Mouse (Mus musculus) C2C12 (cell line): ENCODE measurements around the gene Plgrkt.

ENCODE experiments used
- CTCF ChIP-seq: IDR thresholded peaks from one replicate; pipeline ENCODE4 v1.5.1; 2011; ENCODE audit not compliant: control insufficient read depth, insufficient read depth, insufficient read length
- FOSL1 ChIP-seq: IDR thresholded peaks from one replicate; pipeline ENCODE4 v1.8.0; 2011; ENCODE audit warnings: mild to moderate bottlenecking, low read length; ENCODE audit not compliant: poor library complexity, insufficient read depth, severe bottlenecking
- MAX ChIP-seq: IDR thresholded peaks from one replicate; pipeline ENCODE4 v1.6.1; 2011; ENCODE audit warnings: mild to moderate bottlenecking, control low read depth
- MYOD1 ChIP-seq: IDR thresholded peaks from one replicate; pipeline ENCODE4 v1.6.1; 2011; ENCODE audit warnings: low read depth; ENCODE audit not compliant: control insufficient read depth, insufficient read length
- MYOG ChIP-seq: IDR thresholded peaks from one replicate; pipeline ENCODE4 v1.6.1; 2011; ENCODE audit not compliant: control insufficient read depth, insufficient read length; ENCODE audit errors: extremely low read depth
- USF1 ChIP-seq: IDR thresholded peaks from one replicate; pipeline ENCODE4 v1.6.1; 2011; ENCODE audit warnings: low read depth, mild to moderate bottlenecking, control low read depth, moderate library complexity

GRCm38 (mm10) chr19:29372138-29372537 lies 4.9 kb upstream of the Plgrkt start:
- TF ChIP-seq CTCF (no peak), MAX (no peak), FOSL1 (no peak), MYOD1 (no peak), USF1 (no peak), MYOG (no peak)
